Mouse (Mus musculus) CH12F3 (cell line): ENCODE results near the gene Rftn1.

ENCODE experiments used
- in situ Hi-C: fragments of 300-500 bp; cut with MboI; formaldehyde crosslinking; loops from 2 replicates; pipeline ENCODE4 v1.14.3; 2020; ENCODE audit warnings: low sequenced_read_pairs

The Rftn1 gene

GRCm38 (mm10) chr17:50097831-50098230 lies 92.6 kb downstream of the Rftn1 start:
- in situ Hi-C loops, result no loop called here

- in situ Hi-C loops, result no loop called here
Measured at GRCm38 (mm10) chr17:50096305-50096704, 94.2 kb downstream of the Rftn1 start.

GRCm38 (mm10) chr17:50094596-50094995 lies 95.9 kb downstream of the Rftn1 start:
- in situ Hi-C loops, result no loop called here

- in situ Hi-C loops, result no loop called here
Measured at GRCm38 (mm10) chr17:50094077-50094476, 96.4 kb downstream of the Rftn1 start.

- in situ Hi-C loops, result no loop called here
Measured at GRCm38 (mm10) chr17:50093356-50093755, 97.1 kb downstream of the Rftn1 start.

- in situ Hi-C loops, result no loop called here
Measured at GRCm38 (mm10) chr17:50092848-50093247, 97.6 kb downstream of the Rftn1 start.

- in situ Hi-C loops, result no loop called here
Measured at GRCm38 (mm10) chr17:50091829-50092228, 98.6 kb downstream of the Rftn1 start.

GRCm38 (mm10) chr17:50089725-50090124 lies 100.7 kb downstream of the Rftn1 start:
- in situ Hi-C loops, result no loop called here

GRCm38 (mm10) chr17:50088054-50088453 lies 102.4 kb downstream of the Rftn1 start:
- in situ Hi-C loops, result no loop called here

GRCm38 (mm10) chr17:50086887-50087286 lies 103.6 kb downstream of the Rftn1 start:
- in situ Hi-C loops, result no loop called here

- in situ Hi-C loops, result no loop called here
Measured at GRCm38 (mm10) chr17:50084721-50085120, 105.8 kb downstream of the Rftn1 start.

- in situ Hi-C loops, result no loop called here
Measured at GRCm38 (mm10) chr17:50083937-50084336, 106.5 kb downstream of the Rftn1 start.

GRCm38 (mm10) chr17:50082947-50083346 lies 107.5 kb downstream of the Rftn1 start:
- in situ Hi-C loops, result no loop called here

- in situ Hi-C loops, result no loop called here
Measured at GRCm38 (mm10) chr17:50081647-50082046, 108.8 kb downstream of the Rftn1 start.

GRCm38 (mm10) chr17:50080991-50081390 lies 109.5 kb downstream of the Rftn1 start:
- in situ Hi-C loops, result no loop called here

- in situ Hi-C loops, result no loop called here
Measured at GRCm38 (mm10) chr17:50078749-50079148, 111.7 kb downstream of the Rftn1 start.

- in situ Hi-C loops, result no loop called here
Measured at GRCm38 (mm10) chr17:50072982-50073965, 117.2 kb downstream of the Rftn1 start.

GRCm38 (mm10) chr17:50071602-50071988 lies 118.9 kb downstream of the Rftn1 start:
- in situ Hi-C loops, result no loop called here

- in situ Hi-C loops, result no loop called here
Measured at GRCm38 (mm10) chr17:50070822-50071601, 119.5 kb downstream of the Rftn1 start.

- in situ Hi-C loops, result no loop called here
Measured at GRCm38 (mm10) chr17:50069897-50070636, 120.4 kb downstream of the Rftn1 start.

- in situ Hi-C loops, result no loop called here
Measured at GRCm38 (mm10) chr17:50069205-50069604, 121.3 kb downstream of the Rftn1 start.
